ENCODE assay signal across 25 mouse cellular contexts in the genomic region with DNA sequence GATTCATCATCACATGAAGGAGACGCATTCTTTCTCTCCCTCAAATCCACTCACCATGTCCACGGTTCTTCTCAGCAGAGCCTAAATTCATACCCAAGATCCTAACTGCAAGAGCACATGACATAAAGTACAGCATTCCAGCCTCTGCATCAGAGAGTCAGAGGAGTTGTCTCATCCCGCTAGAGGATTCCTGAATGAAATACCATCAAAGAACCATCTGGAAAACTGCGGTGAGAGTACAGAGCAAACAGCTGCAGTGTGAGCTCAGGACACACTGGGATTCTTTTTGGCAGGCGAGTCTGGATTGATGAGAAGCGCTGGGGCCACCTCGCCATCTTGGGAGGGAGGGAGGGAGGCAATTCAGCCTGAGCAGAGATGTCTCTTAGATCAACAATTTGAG. TPM values are rescaled to one million over a fixed set of nuclear protein-coding genes. Genes with fewer than 3 reads are reported as not detected.
DNase-seq lines count a peak whose midpoint lies in the region; ATAC-seq and TF ChIP-seq lines count a peak whose summit lies in the region.
"Had no signal": no experiment of that assay in that cellular context is flagged by ENCODE, and none has a peak within 500 bp of the region (broad histone marks: within the 10 kb centered on the region; RNA-seq: fewer than 3 reads in every experiment).

No protein-coding gene starts in this region.

- DNase-seq in embryonic facial prominence, embryonic 14.5 days (ENCODE audit: low spot score): peak; percentile 50
- no peak for DNase-seq in embryonic facial prominence, embryonic 10.5 days (ENCODE audit: low spot score)
- no peak for DNase-seq in heart, postnatal 10 days
- peak; percentile 14 for DNase-seq in brain, embryonic 14.5 days (ENCODE audit: low read depth)
- DNase-seq: adrenal gland, postnatal 10 days; adrenal gland, postnatal 36 days; B cell, adult 2 months; cerebellum, adult 11-12 months; cerebellum, adult 8-10 months; cerebellum, postnatal 10 days; cerebellum, postnatal 36 days; forebrain, postnatal 0 days; gastrocnemius, adult 2 months; gastrocnemius, postnatal 36 days; kidney, adult 2 months had no signal

- TF ChIP-seq CTCF in brain, embryonic 14.5 days (IDR thresholded peaks at IDR 0.05; ENCODE audit: borderline replicate concordance, extremely low read depth, insufficient read depth, insufficient read length): no peak

- H3K4me3 ChIP-seq in embryonic facial prominence, embryonic 14.5 days (ENCODE audit: low read depth, low read length): no peak overlapping the region
- no peak overlapping the region for H3K4me3 ChIP-seq in embryonic facial prominence, embryonic 10.5 days
- no peak overlapping the region for H3K4me3 ChIP-seq in heart, embryonic 12.5 days
- H3K4me3 ChIP-seq: embryonic facial prominence, embryonic 13.5 days; gastrocnemius, adult 2 months; heart, embryonic 13.5 days; hindbrain, embryonic 12.5 days; hindbrain, embryonic 15.5 days had no signal

- no peak overlapping the region for H3K9ac ChIP-seq in embryonic facial prominence, embryonic 14.5 days (ENCODE audit: low read depth, low read length)
- no peak overlapping the region for H3K9ac ChIP-seq in heart, embryonic 12.5 days
- H3K9ac ChIP-seq: embryonic facial prominence, embryonic 13.5 days; forebrain, postnatal 0 days; heart, embryonic 13.5 days; hindbrain, embryonic 12.5 days; hindbrain, embryonic 15.5 days had no signal

- no peaks in the 10 kb centered on the region for H3K9me3 ChIP-seq in embryonic facial prominence, embryonic 14.5 days (ENCODE audit: control insufficient read depth, low read length)
- H3K9me3 ChIP-seq in embryonic facial prominence, embryonic 10.5 days: no peaks in the 10 kb centered on the region
- no peaks in the 10 kb centered on the region for H3K9me3 ChIP-seq in heart, embryonic 12.5 days (replicated peaks)
- H3K9me3 ChIP-seq: embryonic facial prominence, embryonic 13.5 days; G1E; hindbrain, embryonic 12.5 days; hindbrain, embryonic 15.5 days had no signal

- no peaks in the 10 kb centered on the region for H3K36me3 ChIP-seq in embryonic facial prominence, embryonic 14.5 days (ENCODE audit: control insufficient read depth, insufficient read depth, low read length)
- no peaks in the 10 kb centered on the region for H3K36me3 ChIP-seq in embryonic facial prominence, embryonic 10.5 days (replicated peaks)
- no peaks in the 10 kb centered on the region for H3K36me3 ChIP-seq in heart, embryonic 12.5 days
- H3K36me3 ChIP-seq: embryonic facial prominence, embryonic 13.5 days; G1E; heart, embryonic 13.5 days; hindbrain, embryonic 12.5 days; hindbrain, embryonic 15.5 days had no signal

- no peak overlapping the region for H3K4me2 ChIP-seq in embryonic facial prominence, embryonic 14.5 days (ENCODE audit: low read depth, low read length)
- no peak overlapping the region for H3K4me2 ChIP-seq in heart, embryonic 12.5 days
- H3K4me2 ChIP-seq: embryonic facial prominence, embryonic 13.5 days; heart, embryonic 13.5 days; hindbrain, embryonic 12.5 days; hindbrain, embryonic 15.5 days had no signal

- no peak for TF ChIP-seq POLR2A in brain, embryonic 14.5 days (IDR thresholded peaks at IDR 0.05; ENCODE audit: borderline replicate concordance, extremely low read depth, insufficient read depth, insufficient read length, poor library complexity, severe bottlenecking)

- no peaks in the 10 kb centered on the region for H3K4me1 ChIP-seq in embryonic facial prominence, embryonic 14.5 days (ENCODE audit: control insufficient read depth, insufficient read depth, low read length)
- H3K4me1 ChIP-seq in embryonic facial prominence, embryonic 10.5 days: no peaks in the 10 kb centered on the region
- no peaks in the 10 kb centered on the region for H3K4me1 ChIP-seq in heart, embryonic 12.5 days (replicated peaks)
- H3K4me1 ChIP-seq: embryonic facial prominence, embryonic 13.5 days; heart, embryonic 13.5 days; hindbrain, embryonic 12.5 days; hindbrain, embryonic 15.5 days had no signal

- WGBS in embryonic facial prominence, embryonic 14.5 days: 62% methylated on average over 6 of the region's 7 CpGs
- WGBS in embryonic facial prominence, embryonic 10.5 days: 83% methylated on average over 7 of the region's 7 CpGs
- 73% methylated on average over 7 of the region's 7 CpGs for WGBS in heart, embryonic 12.5 days

- intact Hi-C loops in heart, postnatal 10 days (cut with DNase I): no loop called here

- peak; percentile 65; the same call in 1 of the 2 replicates for ATAC-seq in embryonic facial prominence, embryonic 14.5 days (ENCODE audit: low read depth)
- ATAC-seq in heart, embryonic 12.5 days (ENCODE audit: insufficient number of reproducible peaks, low FRiP score): 0 out of 2 replicates have a peak, but pooled peaks have one; percentile 18
- ATAC-seq in erythroid progenitor cell, adult 5-6 weeks (replicated peaks; ENCODE audit: low FRiP score, poor library complexity, severe bottlenecking): no peak
- ATAC-seq: forebrain, postnatal 0 days; intestine, postnatal 0 days; Patski had no signal

- H3K27ac ChIP-seq in embryonic facial prominence, embryonic 14.5 days (replicated peaks; ENCODE audit: low read depth, low read length): no peak overlapping the region
- no peak overlapping the region for H3K27ac ChIP-seq in embryonic facial prominence, embryonic 10.5 days (replicated peaks)
- H3K27ac ChIP-seq in heart, embryonic 12.5 days (ENCODE audit: poor library complexity, severe bottlenecking): no peak overlapping the region
- H3K27ac ChIP-seq: embryonic facial prominence, embryonic 13.5 days; gastrocnemius, adult 2 months; heart, embryonic 13.5 days; hindbrain, embryonic 12.5 days; hindbrain, embryonic 15.5 days had no signal

- no peaks in the 10 kb centered on the region for H3K27me3 ChIP-seq in embryonic facial prominence, embryonic 14.5 days (replicated peaks; ENCODE audit: control insufficient read depth, insufficient read depth, low read length)
- H3K27me3 ChIP-seq in embryonic facial prominence, embryonic 10.5 days (replicated peaks; ENCODE audit: low read depth, poor library complexity, severe bottlenecking): no peaks in the 10 kb centered on the region
- no peaks in the 10 kb centered on the region for H3K27me3 ChIP-seq in heart, embryonic 12.5 days (replicated peaks)
- H3K27me3 ChIP-seq: CH12.LX; embryonic facial prominence, embryonic 13.5 days; heart, embryonic 13.5 days; hindbrain, embryonic 12.5 days; hindbrain, embryonic 15.5 days had no signal

RNA-seq across cellular contexts. Expression of a gene that starts 20.9 kb away (rescaled TPM):
- polyA plus RNA-seq in embryonic facial prominence, embryonic 14.5 days (2014; fragmentation: Nextera tagmentation; extraction: Ambion mirVana): 6.8 TPM in 2 replicates
- 1.6 and 1.9 TPM in 2 replicates for polyA plus RNA-seq in embryonic facial prominence, embryonic 10.5 days (2016; fragmentation: Nextera tagmentation; extraction: Ambion mirVana)
- 1.1 and 1.5 TPM in 2 replicates for polyA plus RNA-seq in heart, embryonic 12.5 days (2016; fragmentation: Nextera tagmentation; extraction: Ambion mirVana)
- 1 to 10 TPM; 1.8 to 2.5 TPM for total RNA-seq in heart, postnatal 10 days (2021)
- polyA plus RNA-seq in brain, embryonic 14.5 days (2012; rRNA removed): 2.5 and 6.3 TPM in 2 replicates
- 2.2 and 8.8 TPM in 2 replicates for total RNA-seq in erythroid progenitor cell, adult 5-6 weeks (2015; ENCODE audit: low replicate concordance)
- 1.8 and 2.6 TPM in 2 replicates for total RNA-seq in erythroid progenitor cell, adult 5-6 weeks (2017; ENCODE audit: low replicate concordance)
- total RNA-seq: CH12.LX had no signal
- polyA plus RNA-seq: G1E had no signal

Comparison
In these comparisons a context has a peak if more than half of its experiments do, and no peak if none do; other contexts are left out.
1. DNase-seq: peak in embryonic facial prominence, embryonic 14.5 days (single experiment) and brain, embryonic 14.5 days (single experiment); none in embryonic facial prominence, embryonic 10.5 days (single experiment) and heart, postnatal 10 days (0 of 2).